Mouse (Mus musculus) stomach, postnatal 0 days (tissue): ENCODE data around the gene Gm16253. TPM values are rescaled to one million over a fixed set of nuclear protein-coding genes. Genes with fewer than 3 reads are reported as not detected.
A peak's percentile ranks its signal among the peaks of the same experiment; 100 is the strongest.

ENCODE experiments used
- ATAC-seq: fragments of 200-750 bp; cut with Nextera tagmentation; 2 replicates; pipeline ENCODE4 v1.8.0; 2017; ENCODE audit not compliant: low FRiP score, low TSS enrichment
- DNase-seq: peaks from one replicate; pipeline ENCODE4 v3.0.0-alpha.2; 2016; ENCODE audit warnings: low spot score
- H3K27ac ChIP-seq: fragments of 300-500 bp; sonication (generic); replicated peaks from 2 replicates; pipeline ENCODE4 v1.5.1; 2014; ENCODE audit warnings: mild to moderate bottlenecking, control low read depth
- H3K27me3 ChIP-seq: fragments of 300-500 bp; sonication (generic); 2 replicates; pipeline ENCODE4 v1.6.1; 2014; ENCODE audit warnings: low read length; ENCODE audit not compliant: control insufficient read depth, insufficient read depth
- H3K36me3 ChIP-seq: fragments of 300-500 bp; sonication (generic); 2 replicates; pipeline ENCODE4 v1.6.1; 2014; ENCODE audit warnings: low read length, mixed read lengths; ENCODE audit not compliant: control insufficient read depth, insufficient read depth
- H3K4me1 ChIP-seq: fragments of 300-500 bp; sonication (generic); replicated peaks from 2 replicates; pipeline ENCODE4 v1.6.1; 2014; ENCODE audit warnings: antibody characterized with exemption; ENCODE audit not compliant: control insufficient read depth, insufficient read depth
- H3K4me2 ChIP-seq: fragments of 300-500 bp; sonication (generic); replicated peaks from 2 replicates; pipeline ENCODE4 v1.6.1; 2014; ENCODE audit warnings: low read depth, mild to moderate bottlenecking, control low read depth, moderate library complexity
- H3K4me3 ChIP-seq: fragments of 300-500 bp; sonication (generic); 2 replicates; pipeline ENCODE4 v1.5.1; 2014; ENCODE audit warnings: low read depth, low read length, control low read depth
- H3K9ac ChIP-seq: fragments of 300-500 bp; sonication (generic); 2 replicates; pipeline ENCODE4 v1.6.1; 2014; ENCODE audit warnings: mild to moderate bottlenecking, low read length, control low read depth, mixed read lengths
- H3K9me3 ChIP-seq: fragments of 300-500 bp; sonication (generic); 2 replicates; pipeline ENCODE4 v1.6.1; 2016; ENCODE audit warnings: low read length; ENCODE audit not compliant: control insufficient read depth
- CTCF ChIP-seq: IDR thresholded peaks from 2 replicates; pipeline ENCODE4 v1.5.1; 2016; ENCODE audit warnings: antibody characterized with exemption, low read depth, mild to moderate bottlenecking, moderate library complexity
- EP300 ChIP-seq: optimal IDR thresholded peaks from 2 replicates; pipeline ENCODE3; 2016; ENCODE audit warnings: antibody characterized with exemption
- WGBS: fragments of 180-500 bp; shearing (Covaris S2); extraction: QIAGEN DNeasy Blood & Tissue Kit; methylation state at CpG from one replicate; pipeline ENCODE4 v1.1.7; 2014; 5-methylcytosine and 5-hydroxymethylcytosine counted together
- polyA plus RNA-seq: library from polyadenylated mRNA; unstranded; fragments of >200 nt; fragmentation: Nextera tagmentation; extraction: Ambion mirVana; gene quantifications from 2 replicates; pipeline ENCODE4 v1.2.1, GENCODE M21; 2015

The Gm16253 gene
- polyA plus RNA-seq, 1 experiment from 2014 or later, result 0.18 TPM

- WGBS, result 82% methylated on average over 4 of the region's 4 CpGs
- Histone ChIP-seq H3K9ac (no peak overlapping the region; the same call in 1 of the 2 replicates), H3K27ac (peak overlapping the region; percentile 35; the same call in 1 of the 2 replicates), H3K36me3 (no peaks in the 10 kb centered on the region), H3K27me3 (no peaks in the 10 kb centered on the region), H3K4me3 (no peak overlapping the region), H3K9me3 (no peaks in the 10 kb centered on the region), H3K4me2 (no peak overlapping the region), H3K4me1 (peaks cover 19% of the 10 kb centered on the region)
- DNase-seq (no peak), ATAC-seq (no peak)
- no peak for TF ChIP-seq EP300
- no peak for TF ChIP-seq CTCF
Measured at GRCm38 (mm10) chr3:96579239-96579750, 2.5 kb downstream of the Gm16253 start.

- Histone ChIP-seq H3K4me1 (peaks cover 18% of the 10 kb centered on the region), H3K27me3 (no peaks in the 10 kb centered on the region), H3K36me3 (no peaks in the 10 kb centered on the region), H3K27ac (peak overlapping the region; percentile 35), H3K9me3 (no peaks in the 10 kb centered on the region), H3K9ac (no peak overlapping the region; the same call in 1 of the 2 replicates), H3K4me2 (peak overlapping the region; percentile 34), H3K4me3 (no peak overlapping the region)
- DNase-seq (peak; percentile 93), ATAC-seq (peak; percentile 33; the same call in 1 of the 2 replicates)
- peak; percentile 100 for TF ChIP-seq CTCF
- TF ChIP-seq EP300, result no peak
- 15% methylated on average over 16 of the region's 16 CpGs for WGBS
Measured at GRCm38 (mm10) chr3:96579885-96580454, 3.2 kb downstream of the Gm16253 start.

- H3K9me3 ChIP-seq, result no peaks in the 10 kb centered on the region
- WGBS, result 62% methylated on average over 6 of the region's 6 CpGs
Measured at GRCm38 (mm10) chr3:96581141-96581540, 4.4 kb downstream of the Gm16253 start.

GRCm38 (mm10) chr3:96581771-96582515, 5.2 kb downstream of the Gm16253 start:
- H3K27me3 ChIP-seq, result no peaks in the 10 kb centered on the region
- WGBS, result 83% methylated on average over 16 of the region's 16 CpGs
- H3K4me2 ChIP-seq, result no peak overlapping the region
- no peaks in the 10 kb centered on the region for H3K36me3 ChIP-seq
- no peak for ATAC-seq
- H3K4me1 ChIP-seq, result peaks cover 6% of the 10 kb centered on the region; the same call in 1 of the 2 replicates
- no peak overlapping the region for H3K4me3 ChIP-seq
- DNase-seq, result no peak
- H3K9ac ChIP-seq, result no peak overlapping the region
- TF ChIP-seq CTCF, result no peak
- H3K27ac ChIP-seq, result no peak overlapping the region
- H3K9me3 ChIP-seq, result no peaks in the 10 kb centered on the region

More at GRCm38 (mm10) chr3:96581141-96581540, 4.4 kb downstream of the Gm16253 start:
- TF ChIP-seq EP300 (no peak), CTCF (no peak)
- no peak overlapping the region for H3K4me3 ChIP-seq
- H3K4me1 ChIP-seq, result peaks cover 9% of the 10 kb centered on the region; the same call in 1 of the 2 replicates
- H3K4me2 ChIP-seq, result no peak overlapping the region
- H3K9ac ChIP-seq, result no peak overlapping the region
- H3K27me3 ChIP-seq, result no peaks in the 10 kb centered on the region
- ATAC-seq, result no peak
- H3K36me3 ChIP-seq, result no peaks in the 10 kb centered on the region
- peak; percentile 18 for DNase-seq
- no peak overlapping the region for H3K27ac ChIP-seq

GRCm38 (mm10) chr3:96583386-96583785, 6.6 kb downstream of the Gm16253 start:
- H3K4me2 ChIP-seq, result no peak overlapping the region
- no peak overlapping the region for H3K9ac ChIP-seq
- no peaks in the 10 kb centered on the region for H3K9me3 ChIP-seq
- H3K4me3 ChIP-seq, result no peak overlapping the region
- no peaks in the 10 kb centered on the region for H3K36me3 ChIP-seq
- TF ChIP-seq EP300 (no peak), CTCF (peak; percentile 44; the same call in 1 of the 2 replicates)
- no peaks in the 10 kb centered on the region for H3K4me1 ChIP-seq
- no peak overlapping the region for H3K27ac ChIP-seq
- H3K27me3 ChIP-seq, result no peaks in the 10 kb centered on the region
- DNase-seq, result no peak
- WGBS, result 98% methylated on average over 5 of the region's 5 CpGs
- no peak for ATAC-seq

- 83% methylated on average over 4 of the region's 4 CpGs for WGBS
- no peaks in the 10 kb centered on the region for H3K9me3 ChIP-seq
- no peak for ATAC-seq
Measured at GRCm38 (mm10) chr3:96590657-96591056, 13.9 kb downstream of the Gm16253 start.

More at GRCm38 (mm10) chr3:96590657-96591056, 13.9 kb downstream of the Gm16253 start:
- no peak for DNase-seq
- Histone ChIP-seq H3K27me3 (no peaks in the 10 kb centered on the region), H3K4me1 (no peaks in the 10 kb centered on the region), H3K36me3 (peaks cover 3% of the 10 kb centered on the region; the same call in 1 of the 2 replicates), H3K27ac (no peak overlapping the region), H3K4me3 (no peak overlapping the region), H3K4me2 (no peak overlapping the region), H3K9ac (no peak overlapping the region)
- TF ChIP-seq EP300, result no peak
- TF ChIP-seq CTCF, result no peak
